Mouse (Mus musculus): ENCODE results near the gene Mdm1.
A peak's percentile ranks its signal among the peaks of the same experiment; 100 is the strongest.

Mdm1 gene

GRCm38 (mm10) chr10:118215719-118216393 is 74.2 kb downstream of the Mdm1 start:
- peak in 1 of 2 experiments; percentile 10 for DNase-seq (ENCODE audit: low spot score in 2 of 2)

All from cerebellum, postnatal 4 days (tissue).